Mouse (Mus musculus) C2C12 (cell line): ENCODE results near the gene Mrps18c.

Experiments
- CTCF ChIP-seq: IDR thresholded peaks from one replicate; pipeline ENCODE4 v1.5.1; 2011; ENCODE audit not compliant: control insufficient read depth, insufficient read depth, insufficient read length
- FOSL1 ChIP-seq: IDR thresholded peaks from one replicate; pipeline ENCODE4 v1.8.0; 2011; ENCODE audit warnings: mild to moderate bottlenecking, low read length; ENCODE audit not compliant: poor library complexity, insufficient read depth, severe bottlenecking
- MAX ChIP-seq: IDR thresholded peaks from one replicate; pipeline ENCODE4 v1.6.1; 2011; ENCODE audit warnings: mild to moderate bottlenecking, control low read depth
- MYOD1 ChIP-seq: IDR thresholded peaks from one replicate; pipeline ENCODE4 v1.6.1; 2011; ENCODE audit warnings: low read depth; ENCODE audit not compliant: control insufficient read depth, insufficient read length
- USF1 ChIP-seq: IDR thresholded peaks from one replicate; pipeline ENCODE4 v1.6.1; 2011; ENCODE audit warnings: low read depth, mild to moderate bottlenecking, control low read depth, moderate library complexity

DNA sequence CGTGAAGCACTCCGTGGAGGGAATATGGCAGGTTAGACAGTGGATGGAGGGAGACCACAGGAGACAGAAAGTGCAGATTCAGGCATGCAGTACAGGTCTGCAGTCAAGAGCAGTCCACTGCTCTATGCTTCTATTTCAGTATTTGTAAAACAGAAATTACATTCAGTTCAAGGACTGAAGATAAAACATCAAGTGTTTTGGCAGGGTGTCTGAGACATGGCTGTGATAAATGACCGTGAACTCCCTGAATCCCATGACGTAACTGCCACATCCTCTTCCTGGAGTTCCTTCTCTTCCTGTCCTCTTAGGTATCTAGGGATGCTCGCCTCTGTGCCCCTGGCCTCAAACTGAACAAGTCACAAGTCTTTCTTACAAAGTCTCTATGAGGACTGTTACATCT lies 21.5 kb upstream of the Mrps18c start:
- no peak for TF ChIP-seq CTCF
- no peak for TF ChIP-seq MAX
- no peak for TF ChIP-seq USF1
- TF ChIP-seq FOSL1 = no peak
- no peak for TF ChIP-seq MYOD1
